Mouse (Mus musculus): ENCODE data around the gene Nlgn3. TPM values are rescaled to one million over a fixed set of nuclear protein-coding genes. Genes with fewer than 3 reads are reported as not detected.
"Not testable (repeated sequence)": the region's sequence is repeated elsewhere in the genome, so short reads cannot be mapped to it uniquely, and the experiment has no call there.

Gene Nlgn3
- total RNA-seq, 1 experiment from 2014 or later: not detected

- no peak for ATAC-seq (replicated peaks; ENCODE audit: insufficient number of reproducible peaks, low FRiP score, low TSS enrichment, poor library complexity, severe bottlenecking)
Measured at GRCm38 (mm10) chrX:101290111-101290510, 8.9 kb upstream of the Nlgn3 start.

- ATAC-seq (replicated peaks; ENCODE audit: insufficient number of reproducible peaks, low FRiP score, low TSS enrichment, poor library complexity, severe bottlenecking): no peak
Measured at GRCm38 (mm10) chrX:101299473-101300426, 782 bp downstream of the Nlgn3 start.

GRCm38 (mm10) chrX:101300427-101301030 lies 1.6 kb downstream of the Nlgn3 start:
- no peak for ATAC-seq (replicated peaks; ENCODE audit: insufficient number of reproducible peaks, low FRiP score, low TSS enrichment, poor library complexity, severe bottlenecking)

- no peak for ATAC-seq (replicated peaks; ENCODE audit: insufficient number of reproducible peaks, low FRiP score, low TSS enrichment, poor library complexity, severe bottlenecking)
Measured at GRCm38 (mm10) chrX:101301654-101302053, 2.7 kb downstream of the Nlgn3 start.

GRCm38 (mm10) chrX:101304646-101305045 lies 5.7 kb downstream of the Nlgn3 start:
- ATAC-seq (replicated peaks; ENCODE audit: insufficient number of reproducible peaks, low FRiP score, low TSS enrichment, poor library complexity, severe bottlenecking): no peak

GRCm38 (mm10) chrX:101309299-101309698 lies 10.3 kb downstream of the Nlgn3 start:
- ATAC-seq (replicated peaks; ENCODE audit: insufficient number of reproducible peaks, low FRiP score, low TSS enrichment, poor library complexity, severe bottlenecking): no peak

GRCm38 (mm10) chrX:101313625-101314359 lies 14.8 kb downstream of the Nlgn3 start:
- no peak for ATAC-seq (replicated peaks; ENCODE audit: insufficient number of reproducible peaks, low FRiP score, low TSS enrichment, poor library complexity, severe bottlenecking)

- ATAC-seq (replicated peaks; ENCODE audit: insufficient number of reproducible peaks, low FRiP score, low TSS enrichment, poor library complexity, severe bottlenecking): no peak
Measured at GRCm38 (mm10) chrX:101319775-101320174, 20.8 kb downstream of the Nlgn3 start.

GRCm38 (mm10) chrX:101325989-101326899 lies 27.3 kb downstream of the Nlgn3 start:
- no peak for ATAC-seq (replicated peaks; ENCODE audit: insufficient number of reproducible peaks, low FRiP score, low TSS enrichment, poor library complexity, severe bottlenecking)

- ATAC-seq (replicated peaks; ENCODE audit: insufficient number of reproducible peaks, low FRiP score, low TSS enrichment, poor library complexity, severe bottlenecking): no peak
Measured at GRCm38 (mm10) chrX:101329372-101330028, 30.5 kb downstream of the Nlgn3 start.

GRCm38 (mm10) chrX:101332031-101332374 lies 33.0 kb downstream of the Nlgn3 start:
- no peak for ATAC-seq (replicated peaks; ENCODE audit: insufficient number of reproducible peaks, low FRiP score, low TSS enrichment, poor library complexity, severe bottlenecking)

- ATAC-seq (replicated peaks; ENCODE audit: insufficient number of reproducible peaks, low FRiP score, low TSS enrichment, poor library complexity, severe bottlenecking): peak; percentile 98
Measured at GRCm38 (mm10) chrX:101332375-101333211, 33.6 kb downstream of the Nlgn3 start.

GRCm38 (mm10) chrX:101334606-101335005 lies 35.6 kb downstream of the Nlgn3 start:
- ATAC-seq (replicated peaks; ENCODE audit: insufficient number of reproducible peaks, low FRiP score, low TSS enrichment, poor library complexity, severe bottlenecking): no peak

GRCm38 (mm10) chrX:101338666-101339065 lies 39.7 kb downstream of the Nlgn3 start:
- ATAC-seq (replicated peaks; ENCODE audit: insufficient number of reproducible peaks, low FRiP score, low TSS enrichment, poor library complexity, severe bottlenecking): no peak

- not testable (repeated sequence) for ATAC-seq (replicated peaks; ENCODE audit: insufficient number of reproducible peaks, low FRiP score, low TSS enrichment, poor library complexity, severe bottlenecking)
Measured at GRCm38 (mm10) chrX:101342837-101343236, 43.9 kb downstream of the Nlgn3 start.

GRCm38 (mm10) chrX:101345456-101345855 lies 46.5 kb downstream of the Nlgn3 start:
- no peak for ATAC-seq (replicated peaks; ENCODE audit: insufficient number of reproducible peaks, low FRiP score, low TSS enrichment, poor library complexity, severe bottlenecking)

- no peak for ATAC-seq (replicated peaks; ENCODE audit: insufficient number of reproducible peaks, low FRiP score, low TSS enrichment, poor library complexity, severe bottlenecking)
Measured at GRCm38 (mm10) chrX:101346475-101346874, 47.5 kb downstream of the Nlgn3 start.
